Mouse (Mus musculus) liver, postnatal 0 days (tissue): ENCODE data around the gene Fer.

ENCODE experiments used
- CTCF ChIP-seq: sonication (generic); IDR thresholded peaks from 2 replicates; pipeline ENCODE4 v1.5.1; 2016; ENCODE audit warnings: antibody characterized with exemption, low read depth
- EP300 ChIP-seq: IDR thresholded peaks from 2 replicates; pipeline ENCODE4 v1.6.1; 2016; ENCODE audit warnings: antibody characterized with exemption, low read depth, mild to moderate bottlenecking

DNA sequence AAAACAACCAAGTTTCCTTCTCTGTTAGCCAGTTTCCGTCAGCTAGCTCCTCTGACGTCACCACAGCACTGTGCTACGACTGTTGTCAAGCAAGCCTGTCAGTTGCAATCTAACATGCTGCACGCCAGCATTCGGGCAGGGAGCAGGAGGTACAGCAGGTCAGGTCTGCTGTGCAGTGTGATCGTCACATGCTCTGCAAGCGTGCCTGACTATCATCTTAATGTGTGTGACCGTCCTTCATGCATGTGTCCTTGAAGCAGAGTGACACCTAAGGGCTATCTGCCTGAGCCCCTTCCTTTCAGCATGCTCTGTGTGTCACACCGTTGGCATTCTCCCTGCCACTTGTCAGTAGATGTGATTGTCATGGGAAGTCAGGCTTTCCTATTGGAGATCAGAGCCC, 279.0 kb downstream of the Fer start:
- no peak for TF ChIP-seq CTCF
- TF ChIP-seq EP300: no peak
